Mouse (Mus musculus) MN1 (cell line): ENCODE data around the gene Gm8765.
"Not testable (repeated sequence)": the region's sequence is repeated elsewhere in the genome, so short reads cannot be mapped to it uniquely, and the experiment has no call there.

Experiments
- DNase-seq: peaks from one replicate; pipeline ENCODE4 v3.0.0-alpha.2; 2016; ENCODE audit warnings: low spot score

Gm8765 gene

GRCm38 (mm10) chr13:50698012-50698411 is at the start of gene Gm8765:
Gene Gm8765, plus strand, starts transcription at chr13:50698312.
- not testable (repeated sequence) for DNase-seq

- not testable (repeated sequence) for DNase-seq
Measured at GRCm38 (mm10) chr13:50648771-50649170, 49.3 kb upstream of the Gm8765 start.

DNA sequence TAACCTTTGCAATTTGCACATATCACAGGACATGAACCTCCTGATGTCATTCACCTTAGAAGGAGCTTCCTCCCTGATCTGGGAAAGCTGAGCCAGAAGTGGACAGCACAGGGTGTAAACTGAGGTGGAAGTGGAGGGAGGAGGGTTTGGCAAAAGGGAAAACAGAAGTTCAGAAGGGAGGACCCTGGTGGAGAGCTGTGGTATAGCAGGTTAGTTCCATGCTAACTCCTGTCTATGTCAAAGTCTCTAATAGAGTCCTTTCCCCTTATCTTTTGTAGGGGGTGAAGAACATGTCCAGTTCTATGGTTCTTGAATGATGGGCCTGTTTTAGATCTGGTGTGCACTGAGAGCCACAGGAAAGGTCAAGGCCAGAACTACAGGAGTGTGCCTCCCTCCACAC is 52.2 kb downstream of the Gm8765 start:
- not testable (repeated sequence) for DNase-seq

DNA sequence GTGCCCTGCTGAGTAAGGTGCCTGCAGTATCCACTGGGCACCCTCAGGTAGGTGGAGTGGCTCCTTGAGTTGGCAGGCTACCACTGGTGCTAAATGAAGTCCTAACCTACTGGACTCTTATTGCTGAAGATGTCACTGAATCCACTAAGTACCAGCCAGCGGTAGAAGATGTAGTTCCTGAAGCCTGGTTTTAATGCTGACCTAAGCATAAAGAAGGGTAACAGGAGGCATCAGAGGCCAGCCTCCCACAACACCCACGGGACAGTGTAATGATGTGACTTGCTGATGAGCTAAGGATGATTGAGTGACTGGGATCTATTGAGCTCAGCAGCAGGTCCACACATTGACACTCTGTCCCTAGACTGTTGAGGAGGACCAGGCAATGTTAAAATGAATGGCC is 53.6 kb downstream of the Gm8765 start:
- DNase-seq, result no peak

GRCm38 (mm10) chr13:50752961-50753360 is 54.8 kb downstream of the Gm8765 start:
- DNase-seq, result not testable (repeated sequence)
